Mouse (Mus musculus) MEL (cell line): ENCODE results near the gene Sash1. TPM values are rescaled to one million over a fixed set of nuclear protein-coding genes. Genes with fewer than 3 reads are reported as not detected.

ENCODE experiments used
- DNase-seq: peaks from one replicate; pipeline ENCODE4 v3.0.0; 2011; ENCODE audit warnings: low read depth, low spot score
- H3K27ac ChIP-seq: 2 replicates; pipeline ENCODE4 v1.5.1; 2012; ENCODE audit warnings: low read depth, mild to moderate bottlenecking, control low read depth, low read length, moderate library complexity; ENCODE audit not compliant: control insufficient read depth
- H3K27me3 ChIP-seq, 2 experiments: fragments of 150-350 bp in 1 of 2; sonication (generic) in 1 of 2; 2 replicates each; pipeline ENCODE4 v1.6.1; 2012; ENCODE audit warnings: low read length in 2 of 2, mild to moderate bottlenecking in 2 of 2, improper control_type of control experiment in 1 of 2, moderate library complexity in 1 of 2; ENCODE audit not compliant: insufficient read depth in 2 of 2, control insufficient read depth in 1 of 2
- H3K36me3 ChIP-seq, 2 experiments: 2 replicates each; pipeline ENCODE4 v1.6.1; 2012 to 2014; ENCODE audit warnings: low read length in 2 of 2, improper control_type of control experiment in 1 of 2, inconsistent platforms in 1 of 2, mild to moderate bottlenecking in 1 of 2; ENCODE audit not compliant: insufficient read depth in 2 of 2, control insufficient read depth in 1 of 2
- H3K4me1 ChIP-seq, 2 experiments: fragments of 150-350 bp in 1 of 2; sonication (generic) in 1 of 2; 2 replicates each; pipeline ENCODE4 v1.6.1; 2012; ENCODE audit warnings: low read length in 2 of 2, improper control_type of control experiment in 1 of 2, mild to moderate bottlenecking in 1 of 2; ENCODE audit not compliant: insufficient read depth in 2 of 2, control insufficient read depth in 1 of 2
- H3K4me3 ChIP-seq, 2 experiments: fragments of 150-350 bp in 1 of 2; sonication (generic) in 1 of 2; 2 replicates each; pipeline ENCODE4 v1.5.1; 2012; ENCODE audit warnings: low read depth in 2 of 2, low read length in 2 of 2, mild to moderate bottlenecking in 2 of 2, moderate library complexity in 2 of 2, control low read depth in 1 of 2, improper control_type of control experiment in 1 of 2; ENCODE audit not compliant: control insufficient read depth in 1 of 2, insufficient read depth in 1 of 2
- H3K79me2 ChIP-seq: 2 replicates; pipeline ENCODE4 v1.6.1; 2012; ENCODE audit warnings: mild to moderate bottlenecking, low read length, moderate library complexity; ENCODE audit not compliant: control insufficient read depth, poor library complexity, insufficient read depth
- H3K9ac ChIP-seq: 2 replicates; pipeline ENCODE4 v1.6.1; 2012; ENCODE audit warnings: low read depth, mild to moderate bottlenecking, control low read depth, low read length, moderate library complexity; ENCODE audit not compliant: control insufficient read depth, poor library complexity, severe bottlenecking
- H3K9me3 ChIP-seq: fragments of 150-350 bp; sonication (generic); replicated peaks from 2 replicates; pipeline ENCODE4 v1.6.1; 2012; ENCODE audit warnings: mild to moderate bottlenecking, low read length, improper control_type of control experiment, moderate library complexity; ENCODE audit not compliant: insufficient read depth
- BHLHE40 ChIP-seq: IDR thresholded peaks from 2 replicates; pipeline ENCODE4 v1.6.1; 2012; ENCODE audit warnings: low read depth, mild to moderate bottlenecking, inconsistent platforms, low read length, improper control_type of control experiment, borderline replicate concordance
- CHD1 ChIP-seq: IDR thresholded peaks from 2 replicates; pipeline ENCODE4 v1.6.1; 2012; ENCODE audit warnings: low read depth, mild to moderate bottlenecking, inconsistent platforms, low read length, improper control_type of control experiment
- CTCF ChIP-seq, 3 experiments: IDR thresholded peaks in 2 of 3; conservative IDR thresholded peaks in 1 of 3; 2 replicates each; pipeline ENCODE4 v1.5.1; 2011 to 2012; ENCODE audit warnings: low read length in 3 of 3, low read depth in 2 of 3, mild to moderate bottlenecking in 2 of 3, improper control_type of control experiment in 1 of 3, inconsistent platforms in 1 of 3, mixed read lengths in 1 of 3, moderate library complexity in 1 of 3; ENCODE audit not compliant: control insufficient read depth in 1 of 3, insufficient read depth in 1 of 3, poor library complexity in 1 of 3, severe bottlenecking in 1 of 3
- E2F4 ChIP-seq: IDR thresholded peaks from 2 replicates; pipeline ENCODE4 v1.6.1; 2011; ENCODE audit warnings: low read depth, low read length, improper control_type of control experiment, borderline replicate concordance
- ELF1 ChIP-seq: IDR thresholded peaks from 2 replicates; pipeline ENCODE4 v1.6.1; 2014; ENCODE audit warnings: low read depth, mild to moderate bottlenecking, inconsistent platforms, low read length, improper control_type of control experiment, moderate library complexity
- EP300 ChIP-seq, 2 experiments: IDR thresholded peaks; 2 replicates each; pipeline ENCODE4 v1.6.1; 2011; ENCODE audit warnings: improper control_type of control experiment in 2 of 2, low read length in 2 of 2, low read depth in 1 of 2, mild to moderate bottlenecking in 1 of 2
- GABPA ChIP-seq: IDR thresholded peaks from 2 replicates; pipeline ENCODE4 v1.6.1; 2012; ENCODE audit warnings: low read depth, mild to moderate bottlenecking, inconsistent platforms, low read length, improper control_type of control experiment, moderate library complexity
- GATA1 ChIP-seq: IDR thresholded peaks from 2 replicates; pipeline ENCODE4 v1.6.1; 2011; ENCODE audit warnings: low read depth, low read length, improper control_type of control experiment
- HCFC1 ChIP-seq: IDR thresholded peaks from 2 replicates; pipeline ENCODE4 v1.6.1; 2012; ENCODE audit warnings: low read depth, mild to moderate bottlenecking, inconsistent platforms, low read length, improper control_type of control experiment, moderate library complexity
- JUND ChIP-seq: IDR thresholded peaks from 2 replicates; pipeline ENCODE4 v1.6.1; 2011; ENCODE audit warnings: low read depth, mild to moderate bottlenecking, improper control_type of control experiment, low read length
- MAZ ChIP-seq: IDR thresholded peaks from 2 replicates; pipeline ENCODE4 v1.6.1; 2012; ENCODE audit warnings: low read depth, mild to moderate bottlenecking, inconsistent platforms, low read length, improper control_type of control experiment
- MEF2A ChIP-seq: IDR thresholded peaks from 2 replicates; pipeline ENCODE4 v1.6.1; 2014; ENCODE audit warnings: low read depth, mild to moderate bottlenecking, inconsistent platforms, low read length, improper control_type of control experiment; ENCODE audit not compliant: poor library complexity, insufficient replicate concordance, severe bottlenecking; ENCODE audit errors: extremely low read depth
- MXI1 ChIP-seq: IDR thresholded peaks from 2 replicates; pipeline ENCODE4 v1.6.1; 2011; ENCODE audit warnings: mild to moderate bottlenecking, low read depth, low read length, improper control_type of control experiment
- MYB ChIP-seq: IDR thresholded peaks from 2 replicates; pipeline ENCODE4 v1.6.1; 2011; ENCODE audit warnings: mild to moderate bottlenecking, low read depth, low read length, improper control_type of control experiment
- MYC ChIP-seq: IDR thresholded peaks from 2 replicates; pipeline ENCODE4 v1.6.1; 2011; ENCODE audit warnings: low read depth, mild to moderate bottlenecking, low read length, improper control_type of control experiment, moderate library complexity
- NELFE ChIP-seq: IDR thresholded peaks from 2 replicates; pipeline ENCODE4 v1.6.1; 2011; ENCODE audit warnings: low read depth, low read length, improper control_type of control experiment
- POLR2A ChIP-seq, 2 experiments: IDR thresholded peaks; 2 replicates each; pipeline ENCODE4 v1.6.1; 2011 to 2012; ENCODE audit warnings: low read length in 2 of 2, mild to moderate bottlenecking in 2 of 2, control low read depth in 1 of 2, improper control_type of control experiment in 1 of 2, low read depth in 1 of 2, moderate library complexity in 1 of 2; ENCODE audit not compliant: control insufficient read depth in 1 of 2, insufficient read depth in 1 of 2, poor library complexity in 1 of 2
- POLR2AphosphoS2 ChIP-seq: IDR thresholded peaks from 2 replicates; pipeline ENCODE4 v1.6.1; 2011; ENCODE audit warnings: low read length, improper control_type of control experiment
- POLR2AphosphoS5 ChIP-seq: IDR thresholded peaks from 2 replicates; pipeline ENCODE4 v1.6.1; 2012; ENCODE audit warnings: low read depth, borderline replicate concordance, mild to moderate bottlenecking, inconsistent platforms, low read length, moderate library complexity, mixed read lengths
- RAD21 ChIP-seq: IDR thresholded peaks from 2 replicates; pipeline ENCODE4 v1.6.1; 2011; ENCODE audit warnings: mild to moderate bottlenecking, low read depth, low read length, improper control_type of control experiment
- RCOR1 ChIP-seq: IDR thresholded peaks from 2 replicates; pipeline ENCODE4 v1.6.1; 2012; ENCODE audit warnings: low read depth, mild to moderate bottlenecking, inconsistent platforms, low read length, improper control_type of control experiment
- SMC3 ChIP-seq: IDR thresholded peaks from 2 replicates; pipeline ENCODE4 v1.6.1; 2011; ENCODE audit warnings: low read depth, low read length, improper control_type of control experiment
- TBP ChIP-seq: IDR thresholded peaks from 2 replicates; pipeline ENCODE4 v1.8.0; 2011; ENCODE audit warnings: low read depth, low read length, improper control_type of control experiment
- USF1 ChIP-seq: IDR thresholded peaks from 2 replicates; pipeline ENCODE4 v1.6.1; 2014; ENCODE audit warnings: low read depth, mild to moderate bottlenecking, inconsistent platforms, low read length, improper control_type of control experiment, moderate library complexity
- USF2 ChIP-seq, 2 experiments: IDR thresholded peaks; 2 replicates each; pipeline ENCODE4 v1.6.1; 2011 to 2012; ENCODE audit warnings: improper control_type of control experiment in 2 of 2, low read length in 2 of 2, borderline replicate concordance in 1 of 2, inconsistent platforms in 1 of 2, low read depth in 1 of 2, mild to moderate bottlenecking in 1 of 2; ENCODE audit not compliant: insufficient read depth in 1 of 2
- ZMIZ1 ChIP-seq: IDR thresholded peaks from 2 replicates; pipeline ENCODE4 v1.6.1; 2012; ENCODE audit warnings: low read depth, mild to moderate bottlenecking, inconsistent platforms, low read length, improper control_type of control experiment, moderate library complexity
- ZNF384 ChIP-seq: IDR thresholded peaks from 2 replicates; pipeline ENCODE4 v1.6.1; 2012; ENCODE audit warnings: low read depth, mild to moderate bottlenecking, inconsistent platforms, low read length, improper control_type of control experiment
- polyA plus RNA-seq, 2 experiments: library from polyadenylated mRNA; stranded (reverse) in 1 of 2; unstranded in 1 of 2; fragments of >175 nt in 1 of 2; fragments of >200 nt in 1 of 2; gene quantifications; 2 replicates each; pipeline versions ENCODE4 v1.2.1 to v1.2.4; 2012; ENCODE audit warnings: low replicate concordance in 2 of 2, low read depth in 1 of 2; ENCODE audit not compliant: insufficient read length in 2 of 2, insufficient read depth in 1 of 2, missing spikeins in 1 of 2
- total RNA-seq: library from RNA; depleted of rRNA; stranded (reverse); fragments of 300-350 nt; gene quantifications from 2 replicates; pipeline ENCODE4 v1.2.3, GENCODE M21; 2012

Gene Sash1
- total and polyA plus RNA-seq, 3 experiments, result not detected

DNA sequence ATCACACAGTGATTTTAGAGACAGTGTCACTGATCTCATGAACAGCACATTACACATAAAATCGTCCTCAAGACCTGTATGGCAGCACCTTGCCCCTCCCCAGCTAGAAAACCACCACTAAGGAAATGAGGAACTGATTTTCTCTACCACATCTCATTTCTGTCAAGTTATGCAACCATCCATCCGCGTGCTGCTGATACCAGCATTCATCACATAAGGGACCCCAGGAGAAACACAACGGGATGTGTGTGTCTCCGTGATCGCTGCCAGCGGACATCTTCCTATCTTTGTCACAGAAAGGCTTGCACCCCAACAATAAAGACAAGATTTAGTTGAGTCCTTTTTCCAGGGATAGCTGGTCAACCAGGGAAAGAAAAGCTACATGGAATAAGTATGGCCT is 27.2 kb downstream of the Sash1 start:
- no peaks in the 10 kb centered on the region for H3K79me2 ChIP-seq
- no peak for TF ChIP-seq SMC3
- no peak for TF ChIP-seq NELFE
- no peak for TF ChIP-seq ELF1
- no peak for TF ChIP-seq ZMIZ1
- no peak for TF ChIP-seq E2F4
- TF ChIP-seq CHD1, result no peak
- TF ChIP-seq TBP, result no peak
- no peak for TF ChIP-seq USF2 (IDR thresholded peaks at IDR 0.05; ENCODE audit: borderline replicate concordance in 1 of 2, insufficient read depth in 1 of 2, low read depth in 1 of 2, low read length in 2 of 2)
- no peak for TF ChIP-seq JUND
- TF ChIP-seq EP300 (IDR thresholded peaks at IDR 0.05; ENCODE audit: low read depth in 1 of 2, low read length in 2 of 2), result no peak
- TF ChIP-seq MEF2A, result no peak
- no peak for TF ChIP-seq HCFC1
- TF ChIP-seq MAZ, result no peak
- TF ChIP-seq CTCF (IDR thresholded peaks at IDR 0.05 in 2 of 3, conservative IDR thresholded peaks at IDR 0.05 in 1 of 3; ENCODE audit: control insufficient read depth in 1 of 3, insufficient read depth in 1 of 3, low read depth in 2 of 3, low read length in 3 of 3, poor library complexity in 1 of 3, severe bottlenecking in 1 of 3), result no peak
- no peak for TF ChIP-seq BHLHE40
- TF ChIP-seq, all 39 proteins: peak for 0
- Histone ChIP-seq H3K9ac (no peak overlapping the region), H3K9me3 (no peaks in the 10 kb centered on the region), H3K27ac (no peak overlapping the region), H3K27me3 (no peaks in the 10 kb centered on the region), H3K4me1 (no peaks in the 10 kb centered on the region), H3K4me3 (no peak overlapping the region), H3K36me3 (no peaks in the 10 kb centered on the region)
- no peak for DNase-seq

DNA sequence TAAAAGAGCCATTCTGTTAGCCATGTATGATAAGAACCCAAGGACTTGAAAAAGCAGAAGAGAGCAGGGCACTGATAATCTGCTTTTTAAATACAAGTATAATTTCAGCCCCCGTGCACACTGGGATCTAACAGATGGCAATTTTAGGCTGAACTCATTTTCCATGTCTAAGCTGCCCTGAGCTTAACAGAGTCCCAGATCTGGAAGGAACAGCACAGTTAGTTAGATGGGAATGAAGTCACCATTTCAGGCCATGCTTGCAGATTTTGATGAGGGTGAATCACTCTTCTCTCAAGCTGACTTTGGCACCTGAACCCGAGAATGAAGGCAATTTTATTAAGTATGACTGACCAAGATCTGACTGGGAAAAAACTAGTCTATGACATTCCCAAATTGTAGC is 28.9 kb downstream of the Sash1 start:
- Histone ChIP-seq H3K9me3 (no peaks in the 10 kb centered on the region), H3K36me3 (no peaks in the 10 kb centered on the region), H3K4me3 (no peak overlapping the region), H3K27ac (no peak overlapping the region), H3K9ac (no peak overlapping the region), H3K27me3 (no peaks in the 10 kb centered on the region), H3K79me2 (no peaks in the 10 kb centered on the region), H3K4me1 (no peaks in the 10 kb centered on the region)
- DNase-seq, result no peak
- TF ChIP-seq TBP (no peak), MYC (no peak), POLR2AphosphoS5 (no peak), MXI1 (no peak), POLR2AphosphoS2 (no peak), GABPA (no peak), RAD21 (no peak), ELF1 (no peak), POLR2A (IDR thresholded peaks at IDR 0.05; ENCODE audit: control insufficient read depth in 1 of 2, insufficient read depth in 1 of 2, low read depth in 1 of 2, low read length in 2 of 2, poor library complexity in 1 of 2) (no peak), E2F4 (no peak), CHD1 (no peak), ZNF384 (no peak), MYB (no peak), GATA1 (no peak), RCOR1 (no peak), USF1 (no peak)
